Mouse (Mus musculus) left cerebral cortex, postnatal 25 days (tissue): Measurements from ENCODE around the gene Scgb1b30. TPM values are rescaled to one million over a fixed set of nuclear protein-coding genes. Genes with fewer than 3 reads are reported as not detected.

Source experiments
- total RNA-seq, 2 experiments: library from RNA; stranded (reverse); gene quantifications; 2 replicates each; pipeline ENCODE4 v1.2.3; 2021

Scgb1b30 gene
- total RNA-seq, 2 experiments from 2014 or later, result not detected

Other genes with a start within 250 kb of the Scgb1b30 start
- not detected for gene Scgb2b26, start 150.4 kb upstream of the Scgb1b30 start, total RNA-seq
- gene Scgb2b27, start 81.5 kb upstream of the Scgb1b30 start, total RNA-seq, result not detected
- gene Scgb1b27, start 73.9 kb upstream of the Scgb1b30 start, total RNA-seq, result not detected
- gene Wtip, start 37.8 kb downstream of the Scgb1b30 start, total RNA-seq, result 10 to 100 TPM; 10.6 to 11.3 TPM
- 10 to 100 TPM; 87.2 to 91.5 TPM for gene Uba2, start 74.2 kb downstream of the Scgb1b30 start, total RNA-seq
- gene Pdcd2l, start 101.2 kb downstream of the Scgb1b30 start, total RNA-seq, result 10 to 100 TPM; 20.8 to 25.5 TPM
- gene Gpi1, start 134.9 kb downstream of the Scgb1b30 start, total RNA-seq, result 100 to 1,000 TPM; 657 to 693 TPM
- not detected for gene Gm6096, start 155.6 kb downstream of the Scgb1b30 start, total RNA-seq
- gene 4931406P16Rik, start 218.1 kb downstream of the Scgb1b30 start, total RNA-seq, result 10 to 100 TPM; 42.6 to 43.0 TPM